Mouse (Mus musculus): ENCODE measurements around the gene Sptssa. TPM values are rescaled to one million over a fixed set of nuclear protein-coding genes. Genes with fewer than 3 reads are reported as not detected.
"Not testable (repeated sequence)": the region's sequence is repeated elsewhere in the genome, so short reads cannot be mapped to it uniquely, and the experiment has no call there.

Gene Sptssa
- 68.4 and 75.3 TPM in 2 replicates for total RNA-seq (2021)
- long read RNA-seq, experiment 1, transcript Sptssa-201 (2 exons, 1,346 nt) = major isoform, 190 of 192 reads
- long read RNA-seq, experiment 1, partial matches to known transcripts = 0 of 192 reads
- long read RNA-seq, experiment 1, other reads (novel, unspliced or antisense) = 2 of 192 reads
- long read RNA-seq, experiment 2, transcript Sptssa-201 (2 exons, 1,346 nt) = major isoform, 126 of 126 reads
- long read RNA-seq, experiment 2, partial matches to known transcripts = 0 of 126 reads
- long read RNA-seq, experiment 2, other reads (novel, unspliced or antisense) = 0 of 126 reads

GRCm38 (mm10) chr12:54656396-54657171, at the start of gene Sptssa:
TSS of gene Sptssa (minus strand) at chr12:54656573.
- DNase-seq = peak; percentile 99

- DNase-seq = no peak
Observed at GRCm38 (mm10) chr12:54699394-54699793, 43.0 kb upstream of the Sptssa start.

- peak; percentile 11 for DNase-seq
Observed at GRCm38 (mm10) chr12:54697791-54698250, 41.4 kb upstream of the Sptssa start.

- peak; percentile 28 for DNase-seq
Observed at GRCm38 (mm10) chr12:54697003-54697597, 40.7 kb upstream of the Sptssa start.

GRCm38 (mm10) chr12:54696242-54697002, 40.0 kb upstream of the Sptssa start:
- peak; percentile 97 for DNase-seq

GRCm38 (mm10) chr12:54695511-54696241, 39.3 kb upstream of the Sptssa start, which contains the start of gene Eapp:
TSS of gene Eapp (minus strand) at chr12:54695897.
- peak; percentile 98 for DNase-seq

GRCm38 (mm10) chr12:54694847-54695510, 38.6 kb upstream of the Sptssa start:
- DNase-seq = no peak

- no peak for DNase-seq
Observed at GRCm38 (mm10) chr12:54689082-54689481, 32.7 kb upstream of the Sptssa start.

GRCm38 (mm10) chr12:54683182-54683581, 26.8 kb upstream of the Sptssa start:
- no peak for DNase-seq

GRCm38 (mm10) chr12:54676709-54677108, 20.3 kb upstream of the Sptssa start:
- no peak for DNase-seq

- no peak for DNase-seq
Observed at GRCm38 (mm10) chr12:54675396-54675795, 19.0 kb upstream of the Sptssa start.

- DNase-seq = no peak
Observed at GRCm38 (mm10) chr12:54671262-54671661, 14.9 kb upstream of the Sptssa start.

GRCm38 (mm10) chr12:54668141-54668540, 11.8 kb upstream of the Sptssa start:
- DNase-seq = no peak

GRCm38 (mm10) chr12:54665526-54665925, 9.2 kb upstream of the Sptssa start:
- no peak for DNase-seq

GRCm38 (mm10) chr12:54661470-54661869, 5.1 kb upstream of the Sptssa start:
- DNase-seq = not testable (repeated sequence)

GRCm38 (mm10) chr12:54659901-54660300, 3.5 kb upstream of the Sptssa start:
- no peak for DNase-seq

- no peak for DNase-seq
Observed at GRCm38 (mm10) chr12:54658425-54659092, 2.2 kb upstream of the Sptssa start.

- no peak for DNase-seq
Observed at GRCm38 (mm10) chr12:54657951-54658350, 1.6 kb upstream of the Sptssa start.

GRCm38 (mm10) chr12:54657226-54657625, 853 bp upstream of the Sptssa start:
- no peak for DNase-seq

GRCm38 (mm10) chr12:54656039-54656395, 356 bp downstream of the Sptssa start:
- DNase-seq = no peak
